Mouse (Mus musculus) heart, embryonic 11.5 days (tissue): ENCODE measurements at regions not wholly inside any gene's neighbourhood (a gene's known extent, or its start where the extent isn't known, plus 50 kb on each side); places are given as distances from the start of the nearest gene placed in this dataset.

Source experiments
- ATAC-seq: fragments of 200-750 bp; cut with Nextera tagmentation; replicated peaks from 2 replicates; pipeline ENCODE4 v1.8.0; 2017; ENCODE audit warnings: moderate library complexity; ENCODE audit not compliant: insufficient number of reproducible peaks, low FRiP score, low TSS enrichment
- H3K27ac ChIP-seq: fragments of 300-500 bp; sonication (generic); 2 replicates; pipeline ENCODE4 v1.5.1; 2014; ENCODE audit warnings: mild to moderate bottlenecking, low read depth, low read length
- H3K27me3 ChIP-seq: fragments of 300-500 bp; sonication (generic); 2 replicates; pipeline ENCODE4 v1.6.1; 2014; ENCODE audit warnings: mild to moderate bottlenecking, low read length, mixed read lengths; ENCODE audit not compliant: control insufficient read depth, insufficient read depth
- H3K36me3 ChIP-seq: fragments of 300-500 bp; sonication (generic); 2 replicates; pipeline ENCODE4 v1.6.1; 2014; ENCODE audit warnings: mild to moderate bottlenecking, low read length, moderate library complexity, mixed read lengths; ENCODE audit not compliant: control insufficient read depth, insufficient read depth
- H3K4me1 ChIP-seq: fragments of 300-500 bp; sonication (generic); 2 replicates; pipeline ENCODE4 v1.6.1; 2014; ENCODE audit warnings: low read length; ENCODE audit not compliant: control insufficient read depth, insufficient read depth
- H3K4me2 ChIP-seq: fragments of 300-500 bp; sonication (generic); 2 replicates; pipeline ENCODE4 v1.6.1; 2014; ENCODE audit warnings: mild to moderate bottlenecking, moderate library complexity
- H3K4me3 ChIP-seq: fragments of 300-500 bp; sonication (generic); 2 replicates; pipeline ENCODE4 v1.5.1; 2014; ENCODE audit warnings: low read depth, low read length
- H3K9ac ChIP-seq: fragments of 300-500 bp; sonication (generic); 2 replicates; pipeline ENCODE4 v1.6.1; 2014; ENCODE audit warnings: mild to moderate bottlenecking, low read depth, low read length, moderate library complexity
- H3K9me3 ChIP-seq: fragments of 300-500 bp; sonication (generic); replicated peaks from 2 replicates; pipeline ENCODE4 v1.6.1; 2016; ENCODE audit warnings: low read length; ENCODE audit not compliant: control insufficient read depth
- WGBS: fragments of 180-500 bp; shearing (Covaris S2); extraction: QIAGEN DNeasy Blood & Tissue Kit; methylation state at CpG from one replicate; pipeline ENCODE4 v1.1.7; 2014; ENCODE audit not compliant: insufficient replicate concordance; 5-methylcytosine and 5-hydroxymethylcytosine counted together

DNA sequence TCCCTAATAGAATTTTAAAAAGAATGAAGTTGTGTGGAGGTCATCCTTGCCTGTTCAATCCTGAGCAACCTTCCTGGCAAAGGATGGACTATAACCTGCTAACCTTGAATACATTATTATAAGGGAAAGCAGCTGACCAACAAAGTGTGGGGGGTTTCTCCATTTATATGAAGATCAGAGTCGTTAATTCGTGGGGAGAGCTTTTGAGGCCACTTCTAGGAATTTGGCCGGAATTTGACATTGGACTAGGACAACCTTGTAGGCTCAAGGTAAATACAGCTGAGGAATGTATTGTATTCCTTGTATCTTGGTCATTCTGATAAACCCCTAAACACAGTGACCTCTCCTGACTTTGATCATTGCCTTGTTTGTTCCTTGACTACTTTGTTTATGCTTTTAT is 56.9 kb downstream of the Klf4 start:
- Histone ChIP-seq H3K4me2 (no peak overlapping the region), H3K9me3 (no peaks in the 10 kb centered on the region), H3K4me3 (no peak overlapping the region), H3K36me3 (no peaks in the 10 kb centered on the region), H3K4me1 (peaks cover 7% of the 10 kb centered on the region), H3K27me3 (no peaks in the 10 kb centered on the region), H3K9ac (no peak overlapping the region), H3K27ac (no peak overlapping the region)
- 84% methylated on average over 3 of the region's 3 CpGs for WGBS
- no peak for ATAC-seq

DNA sequence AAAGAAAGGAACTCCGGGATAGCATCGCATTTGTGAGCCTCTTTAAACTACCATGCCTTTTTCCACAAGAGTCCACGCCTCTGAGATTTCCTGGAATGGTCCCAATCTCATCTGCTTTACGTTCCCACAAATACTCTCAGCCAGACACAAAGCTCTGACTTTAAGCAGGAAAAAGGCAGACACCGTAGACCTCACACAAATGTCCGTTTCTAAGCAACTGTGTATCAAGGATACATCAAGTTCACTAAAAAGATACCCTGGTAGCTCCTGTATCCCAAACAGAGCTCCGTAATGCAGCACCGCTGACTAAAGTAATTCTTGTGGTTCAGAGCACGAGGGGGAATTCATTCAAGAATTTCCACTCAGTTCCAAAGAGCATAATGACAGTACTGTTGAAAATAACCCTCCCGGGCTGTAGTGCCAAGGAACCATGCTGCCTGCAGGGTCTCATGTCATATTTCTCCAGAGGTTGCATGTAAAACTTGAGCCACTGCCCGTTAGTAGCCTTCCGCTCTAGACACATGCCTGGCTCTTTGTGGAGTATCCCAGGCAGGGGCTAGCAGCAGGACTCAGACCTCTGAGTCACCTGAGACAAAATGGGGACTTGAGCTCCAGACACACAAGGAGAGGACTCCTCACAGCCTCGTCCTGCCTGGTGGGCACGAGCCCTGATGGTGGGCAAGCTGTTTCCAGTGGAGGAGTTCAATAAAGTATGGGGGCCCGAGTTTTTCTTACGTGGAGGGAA is 58.0 kb downstream of the Klf4 start:
- no peak for ATAC-seq
- no peak overlapping the region for H3K27ac ChIP-seq
- no peaks in the 10 kb centered on the region for H3K9me3 ChIP-seq
- H3K9ac ChIP-seq, result no peak overlapping the region
- H3K4me2 ChIP-seq, result no peak overlapping the region
- H3K36me3 ChIP-seq, result no peaks in the 10 kb centered on the region
- no peaks in the 10 kb centered on the region for H3K27me3 ChIP-seq
- H3K4me1 ChIP-seq, result peaks cover 7% of the 10 kb centered on the region
- WGBS, result 77% methylated on average over 16 of the region's 16 CpGs
- H3K4me3 ChIP-seq, result no peak overlapping the region

DNA sequence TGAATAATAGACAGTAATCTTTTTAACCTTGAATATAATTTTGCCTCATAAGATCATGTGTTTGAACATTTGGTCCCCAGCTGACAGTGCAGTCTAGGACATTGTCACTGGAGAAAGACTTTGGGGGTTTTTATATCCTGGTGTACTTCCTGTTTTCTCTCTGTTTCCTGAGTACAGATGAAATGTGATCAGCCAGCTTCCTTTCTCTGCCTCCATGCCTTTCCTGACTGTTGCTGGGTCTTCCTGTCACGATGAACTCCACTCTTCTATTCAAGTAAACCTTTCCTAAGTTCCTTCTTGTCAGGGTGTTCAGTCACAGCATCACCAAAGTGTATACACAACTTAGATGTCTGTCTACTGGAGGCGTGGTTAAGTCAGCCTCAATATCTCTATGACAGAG is 59.6 kb downstream of the Klf4 start:
- peak overlapping the region; percentile 36; the same call in 1 of the 2 replicates for H3K27ac ChIP-seq
- no peak overlapping the region for H3K9ac ChIP-seq
- H3K9me3 ChIP-seq, result no peaks in the 10 kb centered on the region
- H3K36me3 ChIP-seq, result no peaks in the 10 kb centered on the region
- no peak overlapping the region for H3K4me2 ChIP-seq
- H3K27me3 ChIP-seq, result no peaks in the 10 kb centered on the region
- WGBS, result 62% methylated on average over 2 of the region's 2 CpGs
- no peak for ATAC-seq
- peaks cover 6% of the 10 kb centered on the region for H3K4me1 ChIP-seq
- no peak overlapping the region for H3K4me3 ChIP-seq

DNA sequence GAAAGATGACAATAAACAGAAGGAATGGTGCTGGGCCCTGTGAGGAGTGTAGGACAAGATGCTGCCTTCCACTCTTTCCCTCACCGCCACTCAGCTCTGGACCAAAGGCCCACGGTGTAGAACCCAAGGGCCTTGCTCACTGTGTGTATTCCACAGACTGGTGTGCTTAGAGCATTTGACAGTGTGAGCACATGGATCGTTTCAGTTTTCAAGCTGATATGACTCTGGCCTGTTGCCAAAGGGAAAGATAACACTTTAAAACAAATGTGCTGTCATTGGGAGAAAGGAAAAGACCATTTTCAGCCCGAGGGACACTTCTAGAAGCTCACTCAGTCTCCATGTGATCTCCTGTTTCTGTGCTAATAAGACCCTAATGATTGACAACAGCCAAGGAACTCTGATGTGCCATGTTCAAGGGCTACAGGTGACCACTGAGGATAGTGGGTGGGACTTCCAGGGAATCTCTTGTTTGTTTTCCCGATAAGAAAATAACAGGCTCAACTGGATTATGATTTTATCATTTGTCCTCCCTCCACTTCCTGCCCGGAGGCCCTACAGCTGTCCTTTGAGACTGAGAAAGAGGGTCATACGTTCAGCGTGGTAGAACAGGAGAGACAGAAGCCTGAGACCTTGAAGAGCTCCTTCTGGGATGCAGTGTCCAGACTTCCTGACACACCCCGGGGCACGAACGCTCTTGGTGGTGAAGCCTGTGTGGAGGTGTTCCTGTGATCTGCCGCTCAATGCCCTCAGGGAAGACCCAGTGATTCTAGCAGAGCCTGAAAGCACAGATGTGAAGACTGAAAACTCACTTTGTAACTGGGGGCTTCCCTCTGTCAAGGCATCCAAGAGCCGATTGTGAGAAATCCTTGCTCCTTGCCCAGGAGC is 61.2 kb downstream of the Klf4 start:
- no peaks in the 10 kb centered on the region for H3K9me3 ChIP-seq
- no peak overlapping the region for H3K4me2 ChIP-seq
- no peaks in the 10 kb centered on the region for H3K27me3 ChIP-seq
- no peak overlapping the region for H3K4me3 ChIP-seq
- 50% methylated on average over 13 of the region's 13 CpGs for WGBS
- H3K4me1 ChIP-seq, result peaks cover 4% of the 10 kb centered on the region
- no peak overlapping the region for H3K9ac ChIP-seq
- H3K27ac ChIP-seq, result peak overlapping the region; percentile 6; the same call in 1 of the 2 replicates
- 0 out of 2 replicates have a peak, but pooled peaks have one; percentile 26 for ATAC-seq
- no peaks in the 10 kb centered on the region for H3K36me3 ChIP-seq

DNA sequence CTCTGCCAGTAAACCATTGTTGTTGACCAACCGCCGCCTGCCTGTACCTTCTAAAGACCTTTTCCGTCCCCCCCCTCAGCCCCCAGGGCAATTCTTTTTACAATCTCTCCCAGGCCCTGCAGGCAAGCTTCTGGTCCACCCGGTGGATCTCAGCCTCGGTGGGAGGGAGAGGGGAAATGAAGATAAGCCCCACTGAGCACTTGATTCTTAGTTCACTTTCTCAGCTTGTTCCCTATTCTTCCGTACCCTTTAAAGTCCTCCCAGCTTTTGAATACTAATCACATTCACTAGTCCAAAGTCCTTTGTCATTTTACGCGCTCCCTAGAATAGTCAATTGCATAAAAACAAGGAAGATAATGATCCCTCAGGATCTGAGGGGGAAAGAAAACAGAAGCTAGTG is 68.1 kb downstream of the Klf4 start:
- Histone ChIP-seq H3K4me1 (no peaks in the 10 kb centered on the region), H3K4me2 (no peak overlapping the region), H3K36me3 (no peaks in the 10 kb centered on the region), H3K4me3 (no peak overlapping the region), H3K9me3 (no peaks in the 10 kb centered on the region), H3K9ac (no peak overlapping the region), H3K27me3 (no peaks in the 10 kb centered on the region), H3K27ac (no peak overlapping the region)
- 28% methylated on average over 8 of the region's 8 CpGs for WGBS
- ATAC-seq, result no peak

DNA sequence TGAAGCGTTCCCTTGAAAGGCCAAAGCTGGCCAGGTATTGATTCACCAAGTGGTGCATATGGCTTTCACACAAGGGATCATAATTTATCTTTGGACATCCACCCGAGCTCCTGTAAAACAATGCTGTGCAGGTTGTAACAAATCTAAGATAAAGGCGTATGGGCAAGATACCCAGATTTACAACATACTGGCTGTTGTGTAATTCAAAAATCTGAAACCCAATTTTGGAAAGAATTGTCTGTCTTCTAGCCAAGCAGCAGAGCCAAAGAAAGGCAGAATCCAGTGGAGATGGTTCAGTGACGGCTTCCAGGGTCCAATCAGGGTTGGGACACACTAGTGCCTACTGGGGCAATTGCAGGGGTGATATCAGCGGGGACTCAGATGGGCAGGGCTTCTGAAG is 70.3 kb downstream of the Klf4 start:
- H3K4me1 ChIP-seq, result no peaks in the 10 kb centered on the region
- no peak overlapping the region for H3K27ac ChIP-seq
- H3K9me3 ChIP-seq, result no peaks in the 10 kb centered on the region
- H3K9ac ChIP-seq, result no peak overlapping the region
- H3K4me3 ChIP-seq, result no peak overlapping the region
- H3K36me3 ChIP-seq, result no peaks in the 10 kb centered on the region
- 75% methylated on average over 5 of the region's 5 CpGs for WGBS
- ATAC-seq, result no peak
- H3K27me3 ChIP-seq, result no peaks in the 10 kb centered on the region
- no peak overlapping the region for H3K4me2 ChIP-seq

DNA sequence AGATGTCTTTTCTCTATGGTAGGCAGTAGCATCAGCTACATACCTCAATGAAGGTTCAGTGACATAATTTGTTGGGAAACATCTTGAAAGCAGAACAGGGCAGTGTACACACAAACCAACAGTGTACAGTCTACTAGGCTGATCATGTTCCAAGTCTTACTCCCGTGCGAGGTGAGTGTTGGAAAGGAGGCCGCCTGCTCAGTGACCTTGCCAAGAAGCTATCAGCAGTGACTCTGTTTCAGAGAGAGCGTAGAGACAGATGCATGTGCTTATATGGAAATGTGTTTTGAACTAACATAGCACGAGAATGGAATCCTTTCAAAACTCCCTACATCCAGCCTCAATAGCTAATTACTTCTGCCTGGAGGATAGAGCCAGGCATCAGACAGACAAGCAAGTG is 78.4 kb downstream of the Klf4 start:
- Histone ChIP-seq H3K9ac (no peak overlapping the region), H3K27me3 (no peaks in the 10 kb centered on the region), H3K27ac (no peak overlapping the region), H3K4me3 (no peak overlapping the region), H3K4me2 (no peak overlapping the region), H3K36me3 (no peaks in the 10 kb centered on the region), H3K4me1 (no peaks in the 10 kb centered on the region), H3K9me3 (no peaks in the 10 kb centered on the region)
- WGBS, result 53% methylated on average over 5 of the region's 5 CpGs
- ATAC-seq, result no peak

DNA sequence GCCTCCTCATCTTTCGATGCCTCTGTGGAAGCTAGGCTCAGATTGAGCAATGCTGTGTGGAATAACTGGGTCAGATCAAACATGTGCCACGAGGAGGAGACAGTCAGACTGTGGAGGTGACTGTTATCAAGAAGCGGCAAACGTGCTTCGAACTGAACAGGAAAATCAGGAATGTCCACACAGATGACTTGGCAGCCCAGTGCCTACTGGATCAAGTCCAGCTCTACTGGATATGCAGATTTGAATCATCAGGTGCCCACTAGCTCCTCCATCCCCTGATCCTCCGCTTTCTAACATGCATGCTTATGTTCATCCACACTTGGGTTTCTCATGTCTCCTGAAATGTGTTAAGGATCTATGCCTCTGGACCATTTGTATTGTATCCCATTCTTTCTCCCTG is 79.7 kb downstream of the Klf4 start:
- no peak overlapping the region for H3K4me3 ChIP-seq
- no peak overlapping the region for H3K9ac ChIP-seq
- no peak overlapping the region for H3K4me2 ChIP-seq
- WGBS, result 76% methylated on average over 6 of the region's 6 CpGs
- H3K27ac ChIP-seq, result no peak overlapping the region
- H3K4me1 ChIP-seq, result no peaks in the 10 kb centered on the region
- H3K9me3 ChIP-seq, result no peaks in the 10 kb centered on the region
- no peak for ATAC-seq
- H3K27me3 ChIP-seq, result no peaks in the 10 kb centered on the region
- no peaks in the 10 kb centered on the region for H3K36me3 ChIP-seq
